Mouse (Mus musculus): ENCODE data around the gene Stat3. TPM values are rescaled to one million over a fixed set of nuclear protein-coding genes. Genes with fewer than 3 reads are reported as not detected.

The Stat3 gene
- polyA plus RNA-seq, 1 experiment from 2014 or later, result 46.5 TPM

DNA sequence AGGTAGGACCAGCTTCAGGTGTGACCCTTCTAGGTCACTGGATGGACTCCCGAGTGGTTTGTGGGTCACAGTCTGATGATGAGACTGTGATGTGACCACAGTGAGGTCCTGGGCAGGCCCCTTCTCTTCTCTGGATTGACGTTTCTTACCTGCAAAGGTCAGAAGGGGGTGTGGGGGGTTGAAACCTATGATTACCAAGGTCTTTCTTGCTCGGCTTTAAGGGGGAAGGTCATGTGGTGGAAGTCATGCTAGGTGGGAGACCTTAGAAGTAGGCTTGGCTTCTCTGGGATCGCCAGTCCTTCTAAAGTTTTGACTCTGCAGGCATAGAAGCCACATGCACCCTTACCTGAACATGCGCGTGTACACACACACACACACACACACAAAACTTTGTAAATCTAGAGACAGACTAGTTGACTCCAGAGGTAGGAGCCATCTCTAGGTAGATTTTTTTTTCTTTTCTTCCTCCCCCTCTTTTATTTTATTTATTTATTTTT lies 79.7 kb downstream of the Stat3 start:
- Histone ChIP-seq H3K36me3 (no peaks in the 10 kb centered on the region), H3K9me3 (no peaks in the 10 kb centered on the region), H3K27ac (no peak overlapping the region), H3K4me1 (peaks cover 9% of the 10 kb centered on the region; the same call in 1 of the 2 replicates), H3K4me2 (peak overlapping the region; percentile 79), H3K9ac (no peak overlapping the region), H3K27me3 (replicated peaks) (no peaks in the 10 kb centered on the region), H3K4me3 (replicated peaks) (peak overlapping the region; percentile 55)
- ATAC-seq (ENCODE audit: insufficient read depth, low FRiP score, low read depth), result no peak
- WGBS, result 49% methylated on average over 6 of the region's 6 CpGs

DNA sequence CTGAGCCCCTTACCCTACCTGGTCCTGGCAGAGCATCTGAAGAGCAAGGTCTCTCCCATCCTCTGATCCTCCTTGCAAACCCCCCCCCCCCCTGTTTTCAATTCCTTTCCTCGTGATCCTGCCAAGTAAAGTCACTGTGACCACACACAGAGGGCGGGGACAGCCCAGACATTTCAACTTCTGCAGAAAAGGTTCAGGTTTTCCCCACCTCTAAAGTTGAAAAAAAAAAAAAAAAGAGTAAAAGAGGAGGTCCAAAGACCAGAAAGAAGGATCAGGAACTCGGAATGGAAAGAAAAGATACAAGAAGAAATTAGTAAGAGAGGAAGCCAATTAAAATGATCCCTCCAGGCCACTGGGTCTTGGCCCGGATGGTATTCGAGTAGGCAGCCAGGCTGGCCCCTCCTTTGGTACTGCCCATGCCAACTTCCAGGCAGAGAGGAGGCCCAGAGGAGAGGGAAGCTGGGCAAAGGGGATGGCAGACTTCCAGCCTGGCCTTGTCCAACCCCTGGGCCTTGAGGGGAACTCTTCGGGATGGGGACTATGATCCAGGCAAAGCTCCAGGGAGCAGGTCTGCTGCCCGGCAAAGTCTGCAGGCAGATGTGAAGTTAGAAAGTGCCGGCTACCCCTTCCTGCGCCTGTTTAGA lies 80.3 kb downstream of the Stat3 start, which contains the start of gene Stat5a:
Gene Stat5a (plus strand): TSS at position 417 of the 644 bp plus-strand sequence.
- no peak for ATAC-seq (ENCODE audit: insufficient read depth, low FRiP score, low read depth)
- Histone ChIP-seq H3K4me2 (peak within 1 kb of the TSS; percentile 79), H3K4me3 (replicated peaks) (peak within 1 kb of the TSS; percentile 55), H3K27me3 (replicated peaks) (no peaks in the 10 kb centered on the region), H3K9me3 (no peaks in the 10 kb centered on the region), H3K36me3 (no peaks in the 10 kb centered on the region), H3K27ac (peak within 1 kb of the TSS; percentile 23; the same call in 1 of the 2 replicates), H3K9ac (no peak within 1 kb of the TSS), H3K4me1 (peaks cover 9% of the 10 kb centered on the region; the same call in 1 of the 2 replicates)
- WGBS, result 64% methylated on average over 9 of the region's 9 CpGs

DNA sequence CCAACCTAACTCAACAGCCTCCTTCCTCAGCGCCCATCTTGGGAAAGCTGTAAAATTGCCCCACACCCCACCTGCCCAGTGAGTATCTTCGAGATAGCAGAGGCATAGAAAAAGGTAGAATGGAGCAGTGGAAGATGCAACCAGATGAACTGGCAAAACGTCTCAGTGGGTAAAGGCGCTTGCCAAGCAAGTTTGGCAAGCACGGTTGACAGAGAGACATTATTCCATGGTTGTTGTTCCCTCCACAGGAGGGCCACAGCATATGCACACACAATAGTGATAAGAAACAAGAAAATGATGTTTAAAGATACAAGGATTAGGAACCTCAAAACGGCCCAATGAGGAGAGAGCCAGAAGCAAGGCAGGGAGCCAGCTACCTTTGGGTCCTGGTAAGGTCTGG lies 81.4 kb downstream of the Stat3 start:
- Histone ChIP-seq H3K4me2 (no peak overlapping the region), H3K27ac (no peak overlapping the region), H3K4me3 (replicated peaks) (no peak overlapping the region), H3K9me3 (no peaks in the 10 kb centered on the region), H3K4me1 (peaks cover 9% of the 10 kb centered on the region; the same call in 1 of the 2 replicates), H3K27me3 (replicated peaks) (no peaks in the 10 kb centered on the region), H3K9ac (no peak overlapping the region), H3K36me3 (no peaks in the 10 kb centered on the region)
- ATAC-seq (ENCODE audit: insufficient read depth, low FRiP score, low read depth), result no peak
- 63% methylated on average over 6 of the region's 6 CpGs for WGBS

DNA sequence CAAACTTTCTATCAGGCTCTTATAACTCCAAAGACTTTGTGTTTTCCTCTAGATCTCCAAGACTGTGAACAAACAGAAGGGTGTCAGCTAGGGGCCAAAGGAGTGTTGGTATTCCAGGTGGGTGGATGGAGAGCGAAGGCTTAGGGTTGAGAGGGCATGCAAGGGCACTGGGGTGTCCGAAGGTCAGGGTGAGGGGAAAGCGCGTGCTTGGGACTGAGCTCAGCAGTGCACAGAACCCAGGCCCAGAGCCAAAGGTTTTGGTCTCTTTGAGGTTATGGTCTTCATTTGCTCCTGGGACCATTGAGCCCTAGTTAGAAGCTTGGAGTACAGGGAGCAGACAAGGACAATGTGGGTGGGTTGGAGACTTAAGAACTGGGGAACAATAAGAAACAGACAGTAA lies 84.2 kb downstream of the Stat3 start:
- no peak overlapping the region for H3K9ac ChIP-seq
- H3K4me3 ChIP-seq (replicated peaks), result no peak overlapping the region
- no peaks in the 10 kb centered on the region for H3K27me3 ChIP-seq (replicated peaks)
- 74% methylated on average over 4 of the region's 4 CpGs for WGBS
- no peak overlapping the region for H3K4me2 ChIP-seq
- no peaks in the 10 kb centered on the region for H3K9me3 ChIP-seq
- 0 out of 2 replicates have a peak, but pooled peaks cover 12% of the 10 kb centered on the region for H3K4me1 ChIP-seq
- H3K36me3 ChIP-seq, result no peaks in the 10 kb centered on the region
- H3K27ac ChIP-seq, result no peak overlapping the region
- ATAC-seq (ENCODE audit: insufficient read depth, low FRiP score, low read depth), result no peak

GRCm38 (mm10) chr11:100854268-100854667 lies 85.1 kb downstream of the Stat3 start:
- Histone ChIP-seq H3K27ac (no peak overlapping the region), H3K9ac (no peak overlapping the region), H3K4me1 (0 out of 2 replicates have a peak, but pooled peaks cover 10% of the 10 kb centered on the region), H3K4me3 (replicated peaks) (no peak overlapping the region), H3K9me3 (no peaks in the 10 kb centered on the region), H3K36me3 (no peaks in the 10 kb centered on the region), H3K4me2 (no peak overlapping the region), H3K27me3 (replicated peaks) (no peaks in the 10 kb centered on the region)
- no peak for ATAC-seq (ENCODE audit: insufficient read depth, low FRiP score, low read depth)
- WGBS, result 56% methylated on average over 4 of the region's 4 CpGs

GRCm38 (mm10) chr11:100853018-100853417 lies 86.3 kb downstream of the Stat3 start:
- no peaks in the 10 kb centered on the region for H3K36me3 ChIP-seq
- H3K27me3 ChIP-seq (replicated peaks), result no peaks in the 10 kb centered on the region
- ATAC-seq (ENCODE audit: insufficient read depth, low FRiP score, low read depth), result no peak
- no peaks in the 10 kb centered on the region for H3K9me3 ChIP-seq
- H3K4me2 ChIP-seq, result no peak overlapping the region
- H3K4me3 ChIP-seq (replicated peaks), result no peak overlapping the region
- H3K27ac ChIP-seq, result no peak overlapping the region
- 78% methylated on average over 5 of the region's 5 CpGs for WGBS
- no peak overlapping the region for H3K9ac ChIP-seq
- H3K4me1 ChIP-seq, result peaks cover 7% of the 10 kb centered on the region; the same call in 1 of the 2 replicates

DNA sequence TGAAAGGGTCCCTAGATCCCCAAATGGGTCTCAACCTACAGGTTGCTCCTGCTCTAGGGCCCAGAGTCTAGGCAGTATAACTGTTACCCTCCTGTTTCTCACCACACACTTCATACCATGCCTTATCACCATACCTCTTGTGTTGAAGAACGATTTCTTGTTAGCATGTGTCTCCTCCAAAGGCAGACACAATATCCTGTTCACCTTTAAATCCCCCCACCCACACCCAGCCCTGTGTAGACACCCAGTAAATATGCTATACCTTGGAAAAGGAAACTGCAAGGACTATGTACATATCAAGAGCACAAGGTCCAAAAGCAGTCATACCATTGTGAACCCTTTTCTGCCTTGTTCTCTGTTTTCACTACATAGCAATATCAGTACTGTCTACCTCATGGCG lies 87.3 kb downstream of the Stat3 start:
- Histone ChIP-seq H3K4me3 (replicated peaks) (no peak overlapping the region), H3K27me3 (replicated peaks) (no peaks in the 10 kb centered on the region), H3K36me3 (no peaks in the 10 kb centered on the region), H3K4me1 (peaks cover 7% of the 10 kb centered on the region; the same call in 1 of the 2 replicates), H3K4me2 (no peak overlapping the region), H3K9me3 (no peaks in the 10 kb centered on the region), H3K27ac (no peak overlapping the region), H3K9ac (no peak overlapping the region)
- 79% methylated on average over 2 of the region's 2 CpGs for WGBS
- ATAC-seq (ENCODE audit: insufficient read depth, low FRiP score, low read depth), result no peak

GRCm38 (mm10) chr11:100850778-100851528 lies 88.4 kb downstream of the Stat3 start:
- Histone ChIP-seq H3K4me3 (replicated peaks) (peak overlapping the region; percentile 95), H3K36me3 (no peaks in the 10 kb centered on the region), H3K4me2 (peak overlapping the region; percentile 85), H3K4me1 (peaks cover 7% of the 10 kb centered on the region; the same call in 1 of the 2 replicates), H3K9me3 (no peaks in the 10 kb centered on the region), H3K27me3 (replicated peaks) (no peaks in the 10 kb centered on the region), H3K9ac (peak overlapping the region; percentile 97), H3K27ac (peak overlapping the region; percentile 91)
- ATAC-seq (ENCODE audit: insufficient read depth, low FRiP score, low read depth), result peak; percentile 33
- 2% methylated on average over 33 of the region's 33 CpGs for WGBS

DNA sequence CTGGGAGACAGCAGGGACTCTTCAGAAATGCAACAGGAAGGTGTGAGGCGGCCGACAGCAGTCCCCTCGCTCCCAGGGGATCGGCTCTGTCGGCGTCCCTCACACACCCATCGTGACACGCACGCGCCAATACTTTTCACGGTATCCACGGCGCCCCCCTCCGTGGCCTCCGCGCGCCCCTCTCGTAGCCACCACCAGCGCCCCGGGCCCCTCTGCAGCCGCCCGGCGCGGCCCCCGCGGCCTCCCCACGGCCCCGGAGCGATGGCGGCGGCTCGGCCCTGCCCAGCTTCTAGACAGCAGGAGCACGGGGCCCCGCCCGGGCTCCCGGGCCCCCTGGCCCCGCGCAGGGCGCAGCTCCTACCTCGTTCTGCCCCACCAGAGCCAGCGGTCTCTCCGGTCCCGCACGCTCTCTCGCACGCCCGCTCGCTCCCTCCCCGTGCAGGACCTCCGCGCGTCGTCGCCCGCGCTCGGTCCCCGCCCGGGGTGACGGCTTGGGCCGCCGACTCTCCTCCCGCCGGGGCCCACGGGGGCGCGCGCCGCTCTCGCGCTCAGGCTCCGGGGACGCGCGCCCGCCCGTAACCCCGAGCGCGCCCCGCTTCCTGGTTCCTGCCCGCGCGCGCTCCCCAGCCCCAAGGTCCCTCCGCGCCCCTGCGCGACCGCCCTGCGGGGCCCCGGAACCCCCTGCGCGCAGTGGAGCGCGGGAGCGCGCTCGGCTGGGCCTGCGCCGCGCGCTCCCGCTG lies 89.1 kb downstream of the Stat3 start, which contains the start of gene Stat5b:
Gene Stat5b (minus strand): TSS at position 687 of the 740 bp plus-strand sequence.
- Histone ChIP-seq H3K9ac (peak within 1 kb of the TSS; percentile 97), H3K27me3 (replicated peaks) (no peaks in the 10 kb centered on the region), H3K4me3 (replicated peaks) (peak within 1 kb of the TSS; percentile 95), H3K36me3 (no peaks in the 10 kb centered on the region), H3K4me1 (peaks cover 7% of the 10 kb centered on the region; the same call in 1 of the 2 replicates), H3K27ac (peak within 1 kb of the TSS; percentile 91), H3K9me3 (no peaks in the 10 kb centered on the region), H3K4me2 (peak within 1 kb of the TSS; percentile 85)
- ATAC-seq (ENCODE audit: insufficient read depth, low FRiP score, low read depth), result peak; percentile 81
- WGBS, result 1% methylated on average over 99 of the region's 104 CpGs

GRCm38 (mm10) chr11:100849456-100850037 lies 89.8 kb downstream of the Stat3 start:
- WGBS, result 2% methylated on average over 13 of the region's 13 CpGs

DNA sequence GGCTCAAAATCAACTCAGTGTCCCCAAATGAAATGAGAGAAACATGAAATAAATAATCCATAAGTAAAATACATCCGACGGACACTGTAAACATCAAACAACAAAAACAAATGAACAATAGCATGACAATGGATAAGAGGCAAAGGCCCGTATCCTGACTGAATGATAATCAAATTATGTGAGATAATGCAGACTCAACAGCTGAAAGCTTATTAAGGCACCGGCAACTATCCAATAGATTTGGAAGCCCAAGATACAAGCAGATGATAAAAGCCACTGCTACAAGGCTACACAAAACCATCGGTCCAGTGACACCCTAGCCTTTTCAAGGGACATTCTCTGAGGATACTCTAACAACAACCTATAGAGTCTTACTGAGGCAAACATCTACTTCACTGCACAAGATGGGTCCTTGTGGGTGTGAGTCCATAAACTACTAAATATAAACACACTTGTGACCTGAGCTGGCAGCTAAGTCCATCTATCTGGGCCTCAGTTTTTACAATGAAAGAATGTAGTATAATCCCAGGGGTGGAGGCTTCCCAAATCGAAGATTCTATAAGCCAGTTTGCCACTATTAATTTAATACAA lies 90.5 kb downstream of the Stat3 start:
- Histone ChIP-seq H3K27ac (0 out of 2 replicates have a peak overlapping the region, but pooled peaks have one; percentile 19), H3K4me3 (replicated peaks) (peak overlapping the region; percentile 95), H3K4me1 (peaks cover 7% of the 10 kb centered on the region; the same call in 1 of the 2 replicates), H3K9ac (no peak overlapping the region), H3K36me3 (no peaks in the 10 kb centered on the region), H3K27me3 (replicated peaks) (no peaks in the 10 kb centered on the region), H3K4me2 (peak overlapping the region; percentile 85), H3K9me3 (no peaks in the 10 kb centered on the region)
- 56% methylated on average over 6 of the region's 6 CpGs for WGBS
- no peak for ATAC-seq (ENCODE audit: insufficient read depth, low FRiP score, low read depth)

More at GRCm38 (mm10) chr11:100849456-100850037, 89.8 kb downstream of the Stat3 start:
- no peak for ATAC-seq (ENCODE audit: insufficient read depth, low FRiP score, low read depth)
- H3K36me3 ChIP-seq, result no peaks in the 10 kb centered on the region
- peak overlapping the region; percentile 91; the same call in 1 of the 2 replicates for H3K27ac ChIP-seq
- peak overlapping the region; percentile 95 for H3K4me3 ChIP-seq (replicated peaks)
- peak overlapping the region; percentile 97 for H3K9ac ChIP-seq
- H3K4me2 ChIP-seq, result peak overlapping the region; percentile 85
- H3K4me1 ChIP-seq, result peaks cover 7% of the 10 kb centered on the region; the same call in 1 of the 2 replicates
- no peaks in the 10 kb centered on the region for H3K27me3 ChIP-seq (replicated peaks)
- no peaks in the 10 kb centered on the region for H3K9me3 ChIP-seq

Data from stomach, embryonic 15.5 days (tissue).